ENCODE assay signal across 23 mouse cellular contexts in the genomic region with DNA sequence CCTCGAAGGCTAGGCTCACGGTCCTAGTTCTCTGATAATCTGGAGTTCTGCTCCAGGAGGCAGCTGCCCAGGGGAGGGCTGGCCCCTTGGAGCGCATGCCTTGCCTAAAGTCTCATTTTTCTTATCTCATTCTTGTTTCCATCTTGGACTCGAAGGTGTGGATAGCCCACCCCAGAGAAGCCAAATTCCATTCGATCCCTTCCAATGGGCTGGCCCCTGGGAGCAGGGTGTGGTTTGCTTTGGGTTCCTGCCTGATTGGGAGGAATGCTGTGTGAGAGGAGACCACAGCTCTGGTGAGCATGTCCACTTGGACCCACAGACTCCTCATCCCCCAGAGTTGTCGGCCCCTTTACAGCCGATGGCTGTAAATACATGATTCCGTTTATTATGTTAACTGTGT. TPM values are rescaled to one million over a fixed set of nuclear protein-coding genes. Genes with fewer than 3 reads are reported as not detected.
DNase-seq lines count a peak whose midpoint lies in the region; ATAC-seq and TF ChIP-seq lines count a peak whose summit lies in the region.
"Had no signal": no experiment of that assay in that cellular context is flagged by ENCODE, and none has a peak within 500 bp of the region (broad histone marks: within the 10 kb centered on the region; RNA-seq: fewer than 3 reads in every experiment).

No protein-coding gene starts in this region.

- ATAC-seq in limb, embryonic 14.5 days (ENCODE audit: low FRiP score, low read depth), result no peak
- ATAC-seq in liver, embryonic 11.5 days (replicated peaks; ENCODE audit: low FRiP score), result no peak
- ATAC-seq: forebrain, embryonic 14.5 days; forebrain, embryonic 16.5 days had no signal

- DNase-seq in gastrocnemius, adult 18-20 months (ENCODE audit: low spot score), result peak; percentile 11
- DNase-seq in gastrocnemius, postnatal 25 days, result no peak
- no peak for DNase-seq in limb, embryonic 14.5 days (ENCODE audit: low spot score)
- no peak for DNase-seq in limb, embryonic 10.5 days (ENCODE audit: low spot score)
- DNase-seq in ZHBTc4 (ENCODE audit: low read depth, low spot score), result peak; percentile 52
- no peak for DNase-seq in liver, embryonic 11.5 days (ENCODE audit: low spot score)
- DNase-seq in kidney, adult 9 months, result no peak
- DNase-seq: adrenal gland, adult 2 months; adrenal gland, postnatal 10 days; adrenal gland, postnatal 25 days; cerebellum, adult 11-12 months; cerebellum, adult 2 months; cerebellum, adult 9-10 months; cerebellum, postnatal 10 days; cerebellum, postnatal 25 days had no signal

- no peak overlapping the region for H3K4me3 ChIP-seq in limb, embryonic 14.5 days (replicated peaks; ENCODE audit: low read length)
- no peak overlapping the region for H3K4me3 ChIP-seq in limb, embryonic 10.5 days
- no peak overlapping the region for H3K4me3 ChIP-seq in liver, embryonic 11.5 days (ENCODE audit: low read depth, low read length)
- H3K4me3 ChIP-seq: embryonic facial prominence, embryonic 13.5 days; embryonic facial prominence, embryonic 15.5 days; erythroblast, embryonic 14.5 days; forebrain, embryonic 10.5 days; forebrain, embryonic 12.5 days had no signal

- no peak overlapping the region for H3K9ac ChIP-seq in limb, embryonic 14.5 days (ENCODE audit: low read depth, low read length, severe bottlenecking)
- no peak overlapping the region for H3K9ac ChIP-seq in liver, embryonic 11.5 days (ENCODE audit: low read depth, low read length)
- H3K9ac ChIP-seq: embryonic facial prominence, embryonic 13.5 days; embryonic facial prominence, embryonic 15.5 days; forebrain, embryonic 12.5 days had no signal

- TF ChIP-seq POLR2A in limb, embryonic 14.5 days (IDR thresholded peaks at IDR 0.05; ENCODE audit: borderline replicate concordance, extremely low read depth, insufficient read depth, insufficient read length), result no peak

- no peak overlapping the region for H3K4me2 ChIP-seq in limb, embryonic 14.5 days (replicated peaks; ENCODE audit: low read depth, low read length, severe bottlenecking)
- H3K4me2 ChIP-seq in liver, embryonic 11.5 days, result no peak overlapping the region
- H3K4me2 ChIP-seq: embryonic facial prominence, embryonic 13.5 days; embryonic facial prominence, embryonic 15.5 days; forebrain, embryonic 12.5 days had no signal

- H3K27me3 ChIP-seq in limb, embryonic 14.5 days (ENCODE audit: control insufficient read depth, insufficient read depth, low read length), result no peaks in the 10 kb centered on the region
- H3K27me3 ChIP-seq in limb, embryonic 10.5 days (ENCODE audit: low read depth, poor library complexity, severe bottlenecking), result no peaks in the 10 kb centered on the region
- no peaks in the 10 kb centered on the region for H3K27me3 ChIP-seq in liver, embryonic 11.5 days (replicated peaks; ENCODE audit: control insufficient read depth, insufficient read depth, low read length)
- H3K27me3 ChIP-seq: embryonic facial prominence, embryonic 13.5 days; embryonic facial prominence, embryonic 15.5 days had no signal

- H3K4me1 ChIP-seq in limb, embryonic 14.5 days (ENCODE audit: control insufficient read depth, insufficient read depth, low read length), result peaks cover 29% of the 10 kb centered on the region
- peaks cover 68% of the 10 kb centered on the region for H3K4me1 ChIP-seq in limb, embryonic 10.5 days
- H3K4me1 ChIP-seq in liver, embryonic 11.5 days (replicated peaks; ENCODE audit: control insufficient read depth, insufficient read depth, low read length), result peaks cover 12% of the 10 kb centered on the region

- no peaks in the 10 kb centered on the region for H3K36me3 ChIP-seq in limb, embryonic 14.5 days (ENCODE audit: control insufficient read depth, insufficient read depth, low read length)
- H3K36me3 ChIP-seq in limb, embryonic 10.5 days, result no peaks in the 10 kb centered on the region
- H3K36me3 ChIP-seq in liver, embryonic 11.5 days (ENCODE audit: control insufficient read depth, insufficient read depth, low read length), result no peaks in the 10 kb centered on the region
- H3K36me3 ChIP-seq: embryonic facial prominence, embryonic 13.5 days; embryonic facial prominence, embryonic 15.5 days; forebrain, embryonic 10.5 days; forebrain, embryonic 12.5 days had no signal

- 0 out of 2 replicates have a peak overlapping the region, but pooled peaks have one; percentile 13 for H3K27ac ChIP-seq in limb, embryonic 14.5 days (replicated peaks; ENCODE audit: low read depth, low read length)
- H3K27ac ChIP-seq in limb, embryonic 10.5 days, result no peak overlapping the region
- no peak overlapping the region for H3K27ac ChIP-seq in liver, embryonic 11.5 days (ENCODE audit: low read depth, low read length)
- H3K27ac ChIP-seq: embryonic facial prominence, embryonic 15.5 days; forebrain, embryonic 12.5 days had no signal

- no peaks in the 10 kb centered on the region for H3K9me3 ChIP-seq in limb, embryonic 14.5 days (ENCODE audit: control insufficient read depth, low read length)
- H3K9me3 ChIP-seq in limb, embryonic 10.5 days (replicated peaks), result no peaks in the 10 kb centered on the region
- no peaks in the 10 kb centered on the region for H3K9me3 ChIP-seq in liver, embryonic 11.5 days (ENCODE audit: control insufficient read depth, low read length)
- H3K9me3 ChIP-seq: embryonic facial prominence, embryonic 13.5 days; embryonic facial prominence, embryonic 15.5 days; forebrain, embryonic 10.5 days; forebrain, embryonic 12.5 days had no signal

- WGBS in limb, embryonic 14.5 days, result 73% methylated on average over 8 of the region's 8 CpGs
- WGBS in limb, embryonic 10.5 days, result 88% methylated on average over 8 of the region's 8 CpGs
- WGBS in liver, embryonic 11.5 days, result 55% methylated on average over 8 of the region's 8 CpGs

RNA-seq across cellular contexts. Expression of a gene that starts 12.6 kb away (rescaled TPM):
- total RNA-seq in gastrocnemius, adult 18-20 months (2021), result under 1 TPM in 1 of 2 experiments, not detected in 1; 0.07 TPM
- under 1 TPM in 1 of 2 experiments, not detected in 1; 0.05 TPM for total RNA-seq in gastrocnemius, postnatal 25 days (2021)
- 1.6 and 1.7 TPM in 2 replicates for polyA plus RNA-seq in limb, embryonic 14.5 days (2012; rRNA removed)
- 1.5 and 2.5 TPM in 2 replicates for polyA plus RNA-seq in limb, embryonic 14.5 days (2014; fragmentation: Nextera tagmentation; extraction: Ambion mirVana)
- 0.74 and 1.4 TPM in 2 replicates for polyA plus RNA-seq in limb, embryonic 10.5 days (2016; fragmentation: Nextera tagmentation; extraction: Ambion mirVana)
- polyA plus RNA-seq in liver, embryonic 11.5 days (2014; fragmentation: Nextera tagmentation; extraction: Ambion mirVana), result 0.21 TPM in 1 of 2 replicates, not detected in the other
- total RNA-seq: MEL had no signal
- polyA plus RNA-seq: erythroblast, embryonic 14.5 days; forebrain, embryonic 16.5 days had no signal

RNA-seq across cellular contexts. Expression of a gene that starts 53.2 kb away (rescaled TPM):
- total RNA-seq in gastrocnemius, adult 18-20 months (2021), result not detected
- not detected for total RNA-seq in gastrocnemius, postnatal 25 days (2021)
- polyA plus RNA-seq in limb, embryonic 14.5 days (2012; rRNA removed), result 0.65 and 0.99 TPM in 2 replicates
- polyA plus RNA-seq in limb, embryonic 14.5 days (2014; fragmentation: Nextera tagmentation; extraction: Ambion mirVana), result 0.84 and 0.94 TPM in 2 replicates
- polyA plus RNA-seq in limb, embryonic 10.5 days (2016; fragmentation: Nextera tagmentation; extraction: Ambion mirVana), result 0.82 and 1.3 TPM in 2 replicates
- polyA plus RNA-seq in liver, embryonic 11.5 days (2014; fragmentation: Nextera tagmentation; extraction: Ambion mirVana), result 0.36 and 0.58 TPM in 2 replicates
- polyA plus RNA-seq: erythroblast, embryonic 14.5 days; forebrain, embryonic 12.5 days; forebrain, embryonic 14.5 days; forebrain, embryonic 16.5 days had no signal

Comparison
In these comparisons a context has a peak if more than half of its experiments do, and no peak if none do; other contexts are left out.
1. DNase-seq: peak in gastrocnemius, adult 18-20 months (single experiment) and ZHBTc4 (single experiment); none in gastrocnemius, postnatal 25 days (single experiment), limb, embryonic 14.5 days (single experiment), limb, embryonic 10.5 days (single experiment), liver, embryonic 11.5 days (single experiment) and kidney, adult 9 months (single experiment).